Mouse (Mus musculus) forebrain, embryonic 12.5 days (tissue): ENCODE measurements at regions not wholly inside any gene's neighbourhood (a gene's known extent, or its start where the extent isn't known, plus 50 kb on each side); places are given as distances from the start of the nearest gene placed in this dataset.

ENCODE experiments used
- ATAC-seq: fragments of 200-750 bp; cut with Nextera tagmentation; 2 replicates; pipeline ENCODE4 v1.8.0; 2017; ENCODE audit warnings: moderate TSS enrichment; ENCODE audit not compliant: low FRiP score
- H3K27ac ChIP-seq: fragments of 300-500 bp; sonication (generic); 2 replicates; pipeline ENCODE4 v1.5.1; 2016; ENCODE audit warnings: mild to moderate bottlenecking
- H3K27me3 ChIP-seq: fragments of 300-500 bp; sonication (generic); 2 replicates; pipeline ENCODE4 v1.6.1; 2016; ENCODE audit warnings: mild to moderate bottlenecking
- H3K36me3 ChIP-seq: fragments of 300-500 bp; sonication (generic); replicated peaks from 2 replicates; pipeline ENCODE4 v1.6.1; 2016; ENCODE audit warnings: mild to moderate bottlenecking
- H3K4me1 ChIP-seq: fragments of 300-500 bp; sonication (generic); 2 replicates; pipeline ENCODE4 v1.6.1; 2016
- H3K4me2 ChIP-seq: fragments of 300-500 bp; sonication (generic); 2 replicates; pipeline ENCODE4 v1.6.1; 2016; ENCODE audit warnings: mild to moderate bottlenecking, moderate library complexity
- H3K4me3 ChIP-seq: fragments of 300-500 bp; sonication (generic); replicated peaks from 2 replicates; pipeline ENCODE4 v1.5.1; 2016; ENCODE audit warnings: mild to moderate bottlenecking
- H3K9ac ChIP-seq: fragments of 300-500 bp; sonication (generic); 2 replicates; pipeline ENCODE4 v1.6.1; 2016; ENCODE audit warnings: mild to moderate bottlenecking
- H3K9me3 ChIP-seq: fragments of 300-500 bp; sonication (generic); 2 replicates; pipeline ENCODE4 v1.6.1; 2016
- WGBS: fragments of 180-500 bp; shearing (Covaris S2); methylation state at CpG from one replicate; pipeline ENCODE4 v1.1.7; 2016; 5-methylcytosine and 5-hydroxymethylcytosine counted together

GRCm38 (mm10) chr16:30652692-30653091 lies 53.2 kb downstream of the Fam43a start:
- Histone ChIP-seq H3K4me3 (no peak overlapping the region), H3K9ac (no peak overlapping the region), H3K4me2 (no peak overlapping the region), H3K27ac (no peak overlapping the region), H3K27me3 (0 out of 2 replicates have a peak, but pooled peaks cover 4% of the 10 kb centered on the region), H3K36me3 (no peaks in the 10 kb centered on the region), H3K9me3 (no peaks in the 10 kb centered on the region), H3K4me1 (peaks cover 8% of the 10 kb centered on the region)
- ATAC-seq: no peak
- 76% methylated on average over 4 of the region's 4 CpGs for WGBS

- H3K27me3 ChIP-seq: 0 out of 2 replicates have a peak, but pooled peaks cover 4% of the 10 kb centered on the region
- H3K9me3 ChIP-seq: no peaks in the 10 kb centered on the region
- no peak overlapping the region for H3K4me2 ChIP-seq
- ATAC-seq: no peak
- H3K27ac ChIP-seq: no peak overlapping the region
- H3K4me3 ChIP-seq: no peak overlapping the region
- 91% methylated on average over 5 of the region's 5 CpGs for WGBS
- no peaks in the 10 kb centered on the region for H3K36me3 ChIP-seq
- H3K4me1 ChIP-seq: peaks cover 8% of the 10 kb centered on the region
- H3K9ac ChIP-seq: no peak overlapping the region
Measured at GRCm38 (mm10) chr16:30653806-30654205, 54.3 kb downstream of the Fam43a start.

GRCm38 (mm10) chr16:30654226-30654625 lies 54.7 kb downstream of the Fam43a start:
- Histone ChIP-seq H3K4me2 (no peak overlapping the region), H3K9me3 (no peaks in the 10 kb centered on the region), H3K9ac (no peak overlapping the region), H3K4me1 (peaks cover 8% of the 10 kb centered on the region), H3K27ac (no peak overlapping the region), H3K4me3 (no peak overlapping the region), H3K27me3 (0 out of 2 replicates have a peak, but pooled peaks cover 4% of the 10 kb centered on the region), H3K36me3 (no peaks in the 10 kb centered on the region)
- 83% methylated on average over 9 of the region's 9 CpGs for WGBS
- no peak for ATAC-seq

GRCm38 (mm10) chr16:30655798-30656221 lies 56.3 kb downstream of the Fam43a start:
- 0 out of 2 replicates have a peak, but pooled peaks cover 4% of the 10 kb centered on the region for H3K27me3 ChIP-seq
- H3K4me1 ChIP-seq: peaks cover 8% of the 10 kb centered on the region
- H3K4me3 ChIP-seq: no peak overlapping the region
- no peaks in the 10 kb centered on the region for H3K36me3 ChIP-seq
- no peak for ATAC-seq
- no peak overlapping the region for H3K9ac ChIP-seq
- WGBS: 40% methylated on average over 5 of the region's 5 CpGs
- H3K27ac ChIP-seq: no peak overlapping the region
- no peaks in the 10 kb centered on the region for H3K9me3 ChIP-seq
- H3K4me2 ChIP-seq: no peak overlapping the region

- H3K9ac ChIP-seq: no peak overlapping the region
- no peak overlapping the region for H3K27ac ChIP-seq
- 0 out of 2 replicates have a peak, but pooled peaks cover 4% of the 10 kb centered on the region for H3K27me3 ChIP-seq
- no peaks in the 10 kb centered on the region for H3K9me3 ChIP-seq
- no peak overlapping the region for H3K4me2 ChIP-seq
- ATAC-seq: no peak
- H3K4me3 ChIP-seq: no peak overlapping the region
- H3K4me1 ChIP-seq: peaks cover 8% of the 10 kb centered on the region
- no peaks in the 10 kb centered on the region for H3K36me3 ChIP-seq
- 93% methylated on average over 17 of the region's 17 CpGs for WGBS
Measured at GRCm38 (mm10) chr16:30656881-30657280, 57.4 kb downstream of the Fam43a start.

- H3K4me3 ChIP-seq: no peak overlapping the region
- no peak for ATAC-seq
- peaks cover 12% of the 10 kb centered on the region for H3K4me1 ChIP-seq
- no peak overlapping the region for H3K9ac ChIP-seq
- H3K36me3 ChIP-seq: no peaks in the 10 kb centered on the region
- no peaks in the 10 kb centered on the region for H3K9me3 ChIP-seq
- H3K4me2 ChIP-seq: no peak overlapping the region
- H3K27ac ChIP-seq: no peak overlapping the region
- WGBS: 78% methylated on average over 4 of the region's 4 CpGs
- 0 out of 2 replicates have a peak, but pooled peaks cover 3% of the 10 kb centered on the region for H3K27me3 ChIP-seq
Measured at GRCm38 (mm10) chr16:30658921-30659320, 59.4 kb downstream of the Fam43a start.

- no peaks in the 10 kb centered on the region for H3K36me3 ChIP-seq
- no peaks in the 10 kb centered on the region for H3K27me3 ChIP-seq
- no peaks in the 10 kb centered on the region for H3K9me3 ChIP-seq
- H3K27ac ChIP-seq: no peak overlapping the region
- H3K9ac ChIP-seq: no peak overlapping the region
- H3K4me1 ChIP-seq: 0 out of 2 replicates have a peak, but pooled peaks cover 4% of the 10 kb centered on the region
- ATAC-seq: no peak
- no peak overlapping the region for H3K4me3 ChIP-seq
- H3K4me2 ChIP-seq: no peak overlapping the region
- WGBS: 75% methylated on average over 16 of the region's 16 CpGs
Measured at GRCm38 (mm10) chr16:30661086-30661977, 61.8 kb downstream of the Fam43a start.

- WGBS: 84% methylated on average over 8 of the region's 8 CpGs
- Histone ChIP-seq H3K27ac (no peak overlapping the region), H3K27me3 (no peaks in the 10 kb centered on the region), H3K4me3 (no peak overlapping the region), H3K9ac (no peak overlapping the region), H3K36me3 (no peaks in the 10 kb centered on the region), H3K4me2 (no peak overlapping the region), H3K4me1 (0 out of 2 replicates have a peak, but pooled peaks cover 4% of the 10 kb centered on the region), H3K9me3 (no peaks in the 10 kb centered on the region)
- ATAC-seq: no peak
Measured at GRCm38 (mm10) chr16:30663055-30663454, 63.5 kb downstream of the Fam43a start.

- Histone ChIP-seq H3K27me3 (no peaks in the 10 kb centered on the region), H3K36me3 (no peaks in the 10 kb centered on the region), H3K4me1 (0 out of 2 replicates have a peak, but pooled peaks cover 4% of the 10 kb centered on the region), H3K4me2 (no peak overlapping the region), H3K4me3 (no peak overlapping the region), H3K9me3 (no peaks in the 10 kb centered on the region), H3K27ac (no peak overlapping the region), H3K9ac (no peak overlapping the region)
- WGBS: 80% methylated on average over 3 of the region's 3 CpGs
- no peak for ATAC-seq
Measured at GRCm38 (mm10) chr16:30663971-30664370, 64.4 kb downstream of the Fam43a start.

- Histone ChIP-seq H3K27me3 (no peaks in the 10 kb centered on the region), H3K36me3 (no peaks in the 10 kb centered on the region), H3K9ac (no peak overlapping the region), H3K4me1 (0 out of 2 replicates have a peak, but pooled peaks cover 4% of the 10 kb centered on the region), H3K27ac (no peak overlapping the region), H3K4me3 (no peak overlapping the region), H3K4me2 (no peak overlapping the region), H3K9me3 (no peaks in the 10 kb centered on the region)
- 52% methylated on average over 4 of the region's 4 CpGs for WGBS
- ATAC-seq: no peak
Measured at GRCm38 (mm10) chr16:30664433-30664832, 64.9 kb downstream of the Fam43a start.

GRCm38 (mm10) chr16:30665881-30666280 lies 66.4 kb downstream of the Fam43a start:
- WGBS: 76% methylated on average over 2 of the region's 2 CpGs

GRCm38 (mm10) chr16:30669883-30670282 lies 70.4 kb downstream of the Fam43a start:
- H3K27ac ChIP-seq: no peak overlapping the region
- H3K4me1 ChIP-seq: no peaks in the 10 kb centered on the region
- no peak overlapping the region for H3K4me2 ChIP-seq
- ATAC-seq: no peak
- H3K9ac ChIP-seq: no peak overlapping the region
- H3K27me3 ChIP-seq: no peaks in the 10 kb centered on the region
- no peaks in the 10 kb centered on the region for H3K36me3 ChIP-seq
- H3K4me3 ChIP-seq: no peak overlapping the region
- H3K9me3 ChIP-seq: no peaks in the 10 kb centered on the region
- whole genome bisulfite sequencing: 81% methylated on average over 8 of the region's 8 CpGs

More at GRCm38 (mm10) chr16:30665881-30666280, 66.4 kb downstream of the Fam43a start:
- ATAC-seq: no peak
- no peaks in the 10 kb centered on the region for H3K27me3 ChIP-seq
- no peak overlapping the region for H3K27ac ChIP-seq
- H3K36me3 ChIP-seq: no peaks in the 10 kb centered on the region
- no peak overlapping the region for H3K4me2 ChIP-seq
- H3K4me1 ChIP-seq: 0 out of 2 replicates have a peak, but pooled peaks cover 4% of the 10 kb centered on the region
- no peak overlapping the region for H3K4me3 ChIP-seq
- H3K9me3 ChIP-seq: no peaks in the 10 kb centered on the region
- no peak overlapping the region for H3K9ac ChIP-seq
